Mouse (Mus musculus) kidney, adult 2 months (tissue): Measurements from ENCODE around the gene Dkkl1.

ENCODE experiments used
- CTCF ChIP-seq: fragments of 200-500 bp; conservative IDR thresholded peaks from 2 replicates; pipeline ENCODE4 v1.5.1; 2011; ENCODE audit warnings: low read depth, mild to moderate bottlenecking, control low read depth, low read length, moderate library complexity, mixed read lengths; ENCODE audit not compliant: insufficient read depth, insufficient read length
- POLR2A ChIP-seq: fragments of 200-500 bp; IDR thresholded peaks from one replicate; pipeline ENCODE4 v1.6.1; 2011; ENCODE audit warnings: low read depth, low read length, control low read depth

GRCm38 (mm10) chr7:45257063-45257840, 45.3 kb upstream of the Dkkl1 start:
- TF ChIP-seq CTCF (no peak), POLR2A (no peak)
